Mouse (Mus musculus) telencephalon, adult 2 months (tissue): Measurements from ENCODE around the gene Creg2.
"Not testable (repeated sequence)": the region's sequence is repeated elsewhere in the genome, so short reads cannot be mapped to it uniquely, and the experiment has no call there.

Experiments used
- DNase-seq: peaks from one replicate; pipeline ENCODE4 v3.0.0-alpha.2; 2011; ENCODE audit warnings: low read depth, low spot score

Gene Creg2

DNA sequence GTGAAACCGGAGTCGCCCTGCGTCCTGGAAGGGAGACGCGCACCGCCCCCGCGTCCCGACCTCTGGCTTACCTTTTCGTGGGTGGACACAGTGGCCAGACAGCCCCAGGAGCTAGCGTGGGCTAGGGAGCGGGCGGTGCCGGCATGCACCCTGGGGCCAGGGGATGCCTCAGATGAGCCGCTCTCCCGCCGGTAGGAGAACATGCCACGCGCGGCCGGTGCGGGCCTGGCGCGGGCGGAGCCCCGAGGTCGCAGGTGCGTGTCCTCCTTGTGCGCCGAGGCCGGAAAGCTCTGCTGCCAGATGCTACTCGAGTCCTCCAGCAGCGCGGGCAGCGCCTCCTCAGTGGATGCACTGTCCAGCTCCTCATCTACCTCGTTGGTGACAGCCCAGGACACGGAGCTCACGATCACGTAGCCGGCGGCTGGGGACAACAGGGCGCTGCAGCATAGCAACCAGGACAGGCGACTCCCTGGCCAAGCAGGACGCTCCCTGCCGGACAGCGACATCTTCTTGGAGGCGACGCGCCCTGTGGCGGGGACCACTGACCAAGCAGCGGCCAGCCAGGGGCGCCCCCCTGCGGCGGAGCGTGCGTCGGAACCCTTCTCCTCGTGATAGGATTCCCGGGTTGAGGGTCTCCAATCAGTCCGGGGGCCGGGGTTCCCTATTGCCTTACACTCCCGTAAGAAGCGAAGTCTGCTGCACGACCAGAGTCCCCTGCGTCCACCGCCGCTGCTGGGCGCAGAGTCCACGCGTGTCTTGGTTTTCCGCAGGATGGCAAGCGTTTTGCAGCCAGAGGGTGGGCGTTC is 636 bp downstream of the Creg2 start:
- DNase-seq: no peak

DNA sequence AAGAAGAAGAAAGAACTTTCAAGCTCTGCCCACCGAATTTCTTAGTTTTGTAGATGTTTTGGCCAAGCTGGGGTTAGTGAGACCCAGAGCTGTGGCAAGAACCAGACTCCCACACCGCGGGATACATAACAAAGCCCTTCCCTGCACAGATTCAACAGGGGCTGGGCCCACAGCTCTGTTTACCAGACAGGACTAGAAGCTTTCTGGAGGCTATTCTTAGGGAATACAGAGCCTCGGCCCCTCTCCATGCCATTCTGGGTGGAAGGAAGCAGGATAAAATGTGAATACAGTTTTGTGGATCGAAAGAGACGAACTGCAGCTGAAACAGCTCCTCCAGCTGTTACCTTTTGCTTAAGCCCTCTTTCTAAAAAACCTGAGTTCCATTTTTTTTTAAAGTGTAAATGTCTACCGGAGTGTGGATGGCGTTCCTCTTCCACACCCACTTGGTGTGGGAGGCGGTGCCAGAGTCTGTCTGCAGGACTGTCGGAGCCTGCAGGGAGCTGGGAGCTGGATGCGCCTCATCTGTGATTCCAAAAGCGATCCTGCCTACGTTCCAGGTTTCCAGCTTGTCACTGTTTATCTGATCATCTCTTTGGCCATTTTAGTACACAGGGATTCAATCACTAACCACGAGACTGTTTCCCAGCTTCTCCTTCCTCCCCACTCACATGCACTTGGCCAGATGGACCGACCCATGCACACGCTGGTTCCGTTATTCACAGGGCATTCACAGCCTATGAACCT is 1.4 kb downstream of the Creg2 start:
- DNase-seq: peak; percentile 87

DNA sequence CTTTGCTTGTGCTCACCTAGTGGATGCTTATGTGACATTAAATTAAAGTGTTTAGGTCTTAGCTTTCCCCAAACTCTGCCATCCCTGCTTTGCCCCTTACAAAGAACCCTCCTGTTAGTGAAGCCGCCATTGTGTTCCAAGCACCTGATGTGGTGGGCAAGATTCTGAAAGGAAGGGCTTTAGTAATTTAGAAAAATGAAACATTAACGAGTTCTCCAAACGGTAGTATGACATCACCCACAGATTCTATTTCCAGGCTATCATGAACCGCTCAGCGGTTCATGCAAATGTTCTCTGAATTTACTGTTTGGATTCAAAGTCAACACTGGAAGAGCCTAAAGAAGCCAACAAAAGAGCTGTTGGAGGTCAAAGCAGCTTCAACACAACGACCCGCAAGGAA is 2.7 kb downstream of the Creg2 start:
- no peak for DNase-seq

DNA sequence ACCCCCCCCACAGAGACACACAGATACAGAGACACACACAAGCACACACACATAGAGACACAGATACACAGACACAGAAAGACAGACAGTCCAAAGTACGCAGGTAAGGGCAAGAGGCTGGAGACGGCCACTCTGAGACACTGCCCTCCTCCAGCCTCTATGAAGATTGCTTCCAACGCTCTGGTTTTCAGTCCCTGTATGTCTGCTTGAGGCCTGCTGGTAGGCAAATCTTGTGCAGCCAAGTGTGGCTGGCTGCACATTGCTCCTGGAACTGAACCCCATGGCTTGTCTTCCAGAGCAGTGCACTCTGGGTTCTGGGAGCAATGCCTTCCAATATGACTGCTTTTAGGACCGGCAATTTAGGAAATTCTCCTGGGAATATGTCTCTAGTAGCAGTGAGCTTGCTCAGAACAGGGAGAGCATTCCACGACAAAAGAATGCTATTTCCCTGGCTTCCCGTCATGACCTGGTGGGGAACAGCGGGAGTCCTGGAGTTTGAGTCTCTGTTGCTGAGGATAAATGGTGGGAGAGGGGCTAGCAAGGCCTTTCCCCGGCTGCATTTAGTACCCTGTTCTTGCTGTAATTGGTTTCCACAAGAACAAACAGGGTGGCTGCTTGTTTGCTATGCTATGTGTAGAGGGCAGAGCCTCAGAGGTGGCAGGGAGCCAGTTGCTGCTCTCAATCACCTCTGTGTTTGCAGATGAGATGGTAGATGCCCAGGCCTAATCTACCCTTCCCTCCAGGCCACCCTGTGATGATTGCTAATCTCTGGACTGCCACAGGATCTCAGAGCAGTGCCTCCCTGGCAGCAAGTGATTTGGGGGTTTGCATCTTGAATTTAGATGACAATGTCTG is 5.1 kb downstream of the Creg2 start:
- DNase-seq: no peak

DNA sequence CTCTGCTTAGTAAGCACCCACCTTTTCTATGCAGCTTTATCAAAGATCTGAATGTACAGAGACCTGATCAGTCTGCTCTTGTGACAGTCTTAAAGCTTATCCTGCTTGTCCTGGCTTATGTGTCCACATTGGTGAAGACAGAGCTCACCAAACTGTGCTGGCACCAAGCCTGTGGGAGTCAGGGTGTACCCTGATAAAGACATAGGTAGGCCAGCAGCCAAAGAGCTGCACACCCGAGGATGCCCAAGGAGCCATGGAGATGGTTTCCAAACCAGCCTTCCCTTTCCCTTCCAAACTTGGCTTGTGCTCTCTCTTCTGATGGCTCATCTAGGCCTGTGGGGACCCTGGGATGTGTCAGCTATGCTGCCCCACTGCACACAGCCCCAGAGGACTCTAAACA is 6.9 kb downstream of the Creg2 start:
- no peak for DNase-seq

DNA sequence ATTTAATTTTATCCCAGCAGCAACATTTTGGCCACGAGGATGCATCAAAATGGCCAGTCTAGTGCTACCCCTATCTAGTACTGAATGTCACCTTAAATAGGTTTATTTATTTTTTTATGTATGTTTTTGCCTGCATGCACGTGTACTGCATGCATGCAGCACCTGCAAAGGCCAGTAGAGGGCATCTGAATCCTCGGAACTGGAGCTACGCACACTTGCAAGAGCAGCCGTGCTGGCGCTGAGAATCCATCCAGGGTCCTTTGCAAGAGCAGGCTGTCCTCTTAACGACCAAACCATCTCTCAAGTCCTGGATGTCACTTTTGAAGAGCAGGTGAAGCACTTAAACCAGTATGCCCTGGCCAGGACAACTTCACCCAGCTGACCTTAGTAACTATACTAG is 9.6 kb downstream of the Creg2 start:
- no peak for DNase-seq

DNA sequence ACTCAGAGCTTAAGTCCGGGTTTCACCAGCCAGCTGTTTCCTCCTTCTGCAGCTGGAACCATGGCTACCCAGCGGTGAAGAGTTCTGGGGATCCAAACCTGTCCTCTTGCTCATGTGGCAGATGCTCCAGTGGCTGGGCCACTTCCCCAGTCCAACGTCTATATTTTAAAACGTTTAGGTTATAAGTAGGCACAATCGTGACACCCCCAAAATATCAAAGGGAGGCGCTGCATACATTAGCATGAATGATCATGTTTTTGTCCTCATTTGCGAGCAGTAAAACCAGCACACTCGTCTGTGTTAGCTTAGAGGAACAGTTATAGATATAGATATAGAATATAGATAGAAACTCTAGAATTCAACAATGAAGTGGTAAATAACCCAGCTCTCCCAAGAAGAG is 14.1 kb downstream of the Creg2 start:
- DNase-seq: peak; percentile 50

DNA sequence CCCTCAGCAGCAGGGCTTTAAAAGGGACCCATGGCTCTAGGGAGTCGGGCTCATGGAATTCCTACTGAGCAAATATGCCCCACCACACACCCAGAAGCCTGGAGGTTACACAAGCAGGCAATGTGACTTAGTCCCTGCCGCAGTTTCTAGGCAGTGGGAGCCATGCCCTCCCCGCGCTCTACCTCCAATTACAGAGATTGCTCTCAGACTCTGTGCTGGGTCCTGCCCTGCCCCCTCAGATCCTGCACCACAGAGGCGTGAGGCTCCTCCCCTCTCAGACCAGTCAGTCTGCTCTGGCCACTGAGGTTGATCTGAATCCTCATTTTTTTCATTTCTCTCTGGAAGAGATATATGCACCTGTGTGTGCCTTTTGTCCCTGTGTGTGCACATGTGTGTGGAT is 14.6 kb downstream of the Creg2 start:
- DNase-seq: no peak

DNA sequence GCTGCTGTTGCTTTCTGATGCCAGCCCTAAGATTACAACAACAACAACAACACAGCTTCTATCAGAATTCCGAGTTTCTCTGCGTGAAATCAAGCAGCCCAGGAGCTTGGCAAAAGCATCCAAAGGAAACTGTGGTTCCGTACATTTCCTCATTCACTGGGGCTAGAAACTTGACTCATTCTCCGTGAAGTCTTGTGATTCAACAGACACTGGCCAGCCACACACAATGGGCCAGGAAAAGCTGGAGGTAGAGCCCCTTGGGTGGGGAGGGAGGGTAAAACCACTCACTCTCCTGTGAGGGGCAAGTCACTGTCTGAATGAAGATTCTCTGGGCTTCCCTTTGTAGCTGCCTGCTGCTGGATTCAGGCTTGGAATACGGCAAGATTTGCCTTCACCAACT is 15.1 kb downstream of the Creg2 start:
- DNase-seq: no peak

DNA sequence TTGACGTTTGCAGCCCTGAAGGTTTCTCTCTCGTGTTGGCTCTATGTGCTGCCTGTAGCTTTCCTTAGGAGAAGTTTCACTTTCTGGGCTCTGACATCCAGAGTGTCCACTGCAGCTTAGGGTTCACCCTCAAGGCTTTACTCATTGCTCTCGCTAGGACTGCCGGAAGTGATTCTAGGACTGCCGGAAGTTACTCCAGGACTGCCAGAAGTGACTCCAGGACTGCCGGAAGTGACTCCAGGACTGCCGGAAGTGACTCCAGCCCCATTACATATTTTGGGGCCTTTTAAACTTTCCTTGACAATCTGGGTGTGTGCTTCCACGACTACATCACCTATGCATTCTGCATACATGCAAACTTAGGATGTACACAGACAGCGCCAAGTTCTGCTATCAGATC is 22.7 kb downstream of the Creg2 start:
- no peak for DNase-seq

DNA sequence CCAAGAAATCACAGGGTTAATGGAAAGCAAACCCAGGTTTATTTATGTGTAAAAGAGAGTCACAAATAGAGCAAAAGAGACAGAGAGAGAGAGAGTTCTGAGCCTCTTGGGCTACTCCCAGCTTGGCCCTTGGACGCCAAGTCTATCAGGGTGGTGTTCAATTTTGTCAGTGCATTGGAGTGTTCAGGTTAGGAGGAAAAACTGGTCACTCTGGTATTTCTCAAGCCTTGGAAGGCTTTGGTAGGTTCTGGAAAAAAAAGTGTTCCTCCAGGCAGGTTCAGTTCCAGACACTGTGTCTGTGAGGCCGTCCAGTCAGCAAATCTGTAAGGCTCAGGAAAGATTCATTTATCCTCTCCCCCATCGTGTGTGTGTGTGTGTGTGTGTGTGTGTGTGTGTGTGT is 25.8 kb downstream of the Creg2 start:
- no peak for DNase-seq

DNA sequence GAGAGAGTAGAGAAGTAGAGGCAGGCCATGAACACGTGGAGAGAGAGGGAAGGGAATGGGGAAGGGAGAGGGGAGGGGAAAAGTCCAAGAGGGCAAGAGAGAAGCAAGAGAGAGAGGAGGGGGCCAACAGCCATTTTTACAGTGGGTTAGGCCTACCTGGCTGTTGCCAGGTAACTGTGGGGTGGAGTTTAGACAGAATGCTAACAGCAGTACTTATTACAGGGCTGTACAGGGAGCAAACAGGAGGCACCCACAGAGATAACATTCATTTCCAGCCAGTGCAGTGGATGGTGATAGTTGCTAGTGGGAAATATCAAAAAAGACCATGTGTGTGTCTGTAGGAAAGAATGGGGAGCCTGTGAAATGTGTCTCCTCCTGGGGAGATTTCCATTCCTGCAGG is 27.5 kb downstream of the Creg2 start:
- no peak for DNase-seq

DNA sequence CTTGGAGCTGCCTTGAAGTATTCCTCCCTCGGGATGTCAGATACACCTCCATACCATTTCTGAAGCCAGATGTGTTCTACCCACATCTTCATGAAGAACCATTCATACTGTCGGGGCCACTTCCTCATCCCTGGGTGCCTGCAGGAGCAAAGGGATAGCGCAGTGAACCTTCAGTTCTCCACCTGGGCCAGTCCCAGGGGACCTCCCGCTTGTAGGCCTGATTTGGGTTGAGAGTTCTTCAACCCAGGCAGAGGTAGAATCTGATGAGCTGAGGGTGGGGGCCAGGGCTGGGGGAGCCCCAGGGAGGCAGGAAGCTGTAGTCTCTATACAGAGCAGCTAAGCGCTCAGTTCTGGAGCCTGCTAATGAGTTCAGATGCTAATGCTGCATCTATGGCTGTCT is 28.2 kb downstream of the Creg2 start:
- no peak for DNase-seq

DNA sequence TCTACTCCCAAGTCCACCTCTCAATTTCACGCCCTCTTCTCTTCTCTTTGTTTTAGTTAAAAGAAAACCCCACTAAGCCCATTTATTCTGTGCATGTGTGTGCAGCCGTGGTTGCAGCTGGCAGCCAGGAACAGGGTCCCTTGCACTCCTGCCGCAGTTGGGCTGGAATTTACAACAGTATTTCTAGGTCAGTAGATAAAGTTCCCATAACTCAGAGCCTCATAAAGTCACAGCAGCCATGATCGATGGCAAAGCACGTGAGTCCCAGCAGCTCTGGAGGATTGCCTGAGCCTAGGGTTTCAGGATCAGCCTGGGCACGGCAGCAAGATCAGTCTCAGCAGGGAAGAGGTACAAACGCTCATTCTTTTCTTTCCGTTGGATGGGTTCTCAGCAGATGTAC is 32.8 kb downstream of the Creg2 start:
- DNase-seq: no peak

DNA sequence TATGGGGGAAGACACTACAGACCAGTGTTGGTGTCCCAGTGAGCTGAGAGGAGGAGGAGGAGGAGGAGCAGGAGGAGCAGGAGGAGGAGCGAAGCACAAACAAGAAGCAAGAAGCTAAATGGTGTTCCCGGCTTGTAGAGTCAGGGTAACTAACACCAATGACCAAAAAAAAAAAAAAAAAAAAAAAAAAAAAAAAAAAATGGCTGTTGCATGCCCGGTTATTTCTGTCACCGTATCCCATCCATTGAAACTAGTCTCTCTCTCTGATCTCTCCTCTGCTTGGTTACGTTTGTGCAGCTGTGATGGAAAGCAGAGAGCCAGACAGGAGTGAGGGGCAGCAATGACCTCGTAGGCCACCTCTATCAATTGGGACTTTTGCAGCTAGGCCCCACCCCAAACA is 35.7 kb downstream of the Creg2 start:
- DNase-seq: no peak

DNA sequence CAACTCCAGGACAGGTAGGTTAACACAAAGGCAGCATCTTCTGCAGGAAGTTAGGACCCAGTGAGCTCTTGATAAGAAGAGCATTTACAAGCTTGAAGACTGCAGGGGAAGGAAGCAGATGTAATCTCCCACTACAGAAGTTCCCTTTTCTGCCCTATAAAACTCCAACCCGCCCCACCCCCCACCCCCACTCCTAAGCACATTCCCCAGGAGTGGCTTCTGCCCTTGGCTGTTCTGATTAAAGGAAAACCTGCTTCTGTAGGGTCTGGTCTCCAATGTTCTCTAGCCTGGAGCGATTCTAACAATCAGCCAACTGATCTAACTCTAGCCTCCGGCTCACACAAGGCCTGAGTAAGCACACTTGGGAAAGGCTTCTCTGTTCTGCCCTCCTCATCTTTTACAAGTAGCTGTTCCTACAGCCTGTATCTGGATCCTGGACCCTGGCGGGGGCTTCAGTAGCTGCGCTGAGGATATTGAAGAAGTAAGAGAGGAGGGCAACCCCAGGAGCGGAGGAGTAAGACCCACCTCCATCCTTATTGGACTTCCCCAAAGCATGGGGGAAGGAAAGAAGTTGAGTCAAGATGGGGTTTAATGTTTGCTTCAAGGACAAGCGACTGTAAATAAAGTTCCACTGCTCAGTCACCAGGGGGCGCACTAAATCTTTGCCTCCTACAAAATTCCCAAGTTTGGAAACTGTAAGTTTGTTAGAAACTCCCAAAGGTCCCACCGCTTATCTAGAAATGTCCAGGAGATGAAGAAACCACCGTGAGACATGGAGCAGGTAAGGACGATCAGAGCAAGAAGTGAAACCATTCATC is 36.6 kb downstream of the Creg2 start:
- peak; percentile 51 for DNase-seq

DNA sequence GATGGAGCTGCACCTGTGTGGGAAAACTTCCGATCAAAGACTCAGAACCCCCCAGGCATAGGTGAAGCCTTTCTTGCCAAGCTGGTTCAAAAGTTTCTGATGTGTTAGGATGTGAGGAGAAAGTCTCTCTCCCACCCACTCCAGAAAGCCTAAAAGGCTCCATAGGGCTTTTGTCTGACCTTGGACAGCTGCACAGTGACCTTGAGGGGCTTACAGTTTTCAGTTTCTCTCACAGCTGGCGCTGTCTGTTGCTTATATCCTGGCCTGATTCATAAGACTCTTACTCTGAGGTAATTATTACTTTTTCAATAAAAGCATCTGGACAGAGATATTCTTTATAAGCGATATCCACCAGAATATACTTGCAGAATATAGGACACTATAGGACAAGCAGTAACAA is 38.2 kb downstream of the Creg2 start:
- no peak for DNase-seq

DNA sequence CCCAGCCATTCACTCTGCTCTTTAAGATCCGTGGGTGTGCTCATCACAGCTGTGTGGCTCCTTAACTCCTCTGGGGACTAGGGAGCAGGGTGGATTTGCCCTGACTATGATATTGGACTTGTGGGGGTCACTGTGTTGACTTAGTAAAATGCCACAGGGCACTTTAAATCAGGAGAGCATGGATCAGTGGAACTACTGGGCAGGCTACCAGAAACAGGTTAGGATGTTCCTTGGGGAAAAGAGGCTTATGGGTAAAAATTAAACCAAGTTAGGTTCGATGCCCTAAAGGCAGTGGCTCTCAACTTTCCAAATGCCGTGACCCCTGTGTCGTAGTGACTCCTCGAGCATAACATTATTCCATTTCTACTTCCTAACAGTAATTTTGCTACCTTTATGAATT is 38.8 kb downstream of the Creg2 start:
- no peak for DNase-seq

DNA sequence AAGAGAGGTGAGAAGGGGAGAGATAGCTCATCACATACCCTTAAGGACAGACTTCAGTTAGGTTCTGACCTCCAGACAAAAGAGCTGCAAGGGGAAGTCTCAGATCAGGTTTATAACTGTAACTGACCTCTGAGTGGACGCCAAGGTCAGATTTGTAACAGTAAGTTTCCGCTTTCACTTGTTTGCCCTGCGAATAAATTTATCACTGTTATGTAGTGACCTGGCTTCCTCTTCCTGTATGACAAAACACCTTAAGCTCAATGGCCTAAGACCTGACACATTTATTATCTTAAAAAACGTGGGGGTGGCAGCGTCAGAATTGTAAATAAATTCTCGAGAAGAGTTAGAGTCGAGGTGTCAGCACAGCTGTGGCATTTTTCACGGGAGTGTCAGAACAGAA is 42.7 kb downstream of the Creg2 start:
- DNase-seq: no peak

DNA sequence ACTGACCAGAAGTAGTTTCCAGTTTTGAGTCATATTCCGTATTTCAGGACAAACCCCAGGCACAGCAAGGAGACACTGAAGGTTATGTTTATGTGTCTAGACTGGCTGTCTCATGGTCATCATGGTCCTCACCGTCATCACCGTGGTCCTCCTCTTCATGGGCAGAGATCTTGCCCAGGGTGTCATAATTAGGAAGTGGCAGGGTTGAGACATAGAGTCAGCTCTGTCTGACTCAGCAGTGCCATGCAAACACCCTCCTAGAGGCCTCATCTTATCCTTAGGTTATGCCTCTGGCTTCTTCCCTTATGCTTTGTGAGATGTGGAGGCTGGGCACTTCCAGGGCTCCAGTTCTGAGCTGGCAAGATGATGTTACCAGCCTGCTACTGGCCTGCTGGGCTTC is 48.8 kb downstream of the Creg2 start:
- no peak for DNase-seq

DNA sequence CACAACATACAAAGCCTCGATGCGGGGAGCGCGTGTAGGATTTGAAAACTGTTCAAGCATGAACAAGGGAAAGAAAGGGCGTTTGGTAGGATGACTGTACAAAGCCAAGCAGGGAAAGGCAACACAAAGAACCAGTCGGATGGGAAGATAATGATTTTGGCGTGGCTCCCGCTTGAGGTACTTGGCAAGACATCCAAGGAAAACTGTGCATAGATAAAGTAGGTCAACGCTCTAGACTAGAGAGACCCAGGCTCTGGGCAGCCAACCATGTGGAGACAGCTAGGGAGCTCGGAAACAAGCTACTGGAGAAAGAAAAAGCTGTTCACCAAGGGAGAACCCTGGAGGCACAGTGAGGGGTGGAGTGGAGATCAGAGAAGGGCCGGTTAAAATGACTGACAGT is 52.5 kb downstream of the Creg2 start:
- DNase-seq: no peak

DNA sequence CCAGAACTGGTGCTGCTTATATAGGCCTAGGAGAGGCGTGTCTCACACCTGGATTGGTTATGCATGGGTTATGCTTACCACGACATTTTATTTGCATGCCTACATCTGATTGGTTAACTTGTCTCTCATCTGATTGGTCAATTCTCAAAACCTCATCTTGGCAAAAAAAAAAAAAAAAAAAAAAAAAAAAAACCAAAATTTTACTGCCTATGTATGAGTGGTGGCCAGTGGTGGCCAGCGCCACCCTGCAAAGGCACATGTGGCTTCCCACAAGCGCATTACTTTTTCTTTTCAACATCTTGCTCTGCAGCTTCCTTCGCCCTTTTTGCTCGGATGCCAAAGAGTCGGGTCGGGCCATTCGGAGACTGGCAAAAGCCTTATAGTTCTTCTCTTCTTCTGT is 54.1 kb downstream of the Creg2 start:
- not testable (repeated sequence) for DNase-seq
